Mouse (Mus musculus) embryonic facial prominence, embryonic 15.5 days (tissue): ENCODE results near the gene Glcci1. TPM values are rescaled to one million over a fixed set of nuclear protein-coding genes. Genes with fewer than 3 reads are reported as not detected.
"Not testable (repeated sequence)": the region's sequence is repeated elsewhere in the genome, so short reads cannot be mapped to it uniquely, and the experiment has no call there.

Source experiments
- ATAC-seq: fragments of 200-750 bp; cut with Nextera tagmentation; 2 replicates; pipeline ENCODE4 v1.8.0; 2017; ENCODE audit warnings: low read depth, moderate TSS enrichment; ENCODE audit not compliant: insufficient number of reproducible peaks, low FRiP score, low TSS enrichment
- H3K27ac ChIP-seq: fragments of 300-500 bp; sonication (generic); replicated peaks from 2 replicates; pipeline ENCODE4 v1.5.1; 2015; ENCODE audit warnings: mild to moderate bottlenecking, inconsistent platforms
- H3K27me3 ChIP-seq: fragments of 300-500 bp; sonication (generic); 2 replicates; pipeline ENCODE4 v1.6.1; 2015; ENCODE audit warnings: inconsistent platforms
- H3K36me3 ChIP-seq: fragments of 300-500 bp; sonication (generic); 2 replicates; pipeline ENCODE4 v1.6.1; 2015; ENCODE audit warnings: mild to moderate bottlenecking, inconsistent platforms
- H3K4me1 ChIP-seq: fragments of 300-500 bp; sonication (generic); 2 replicates; pipeline ENCODE4 v1.6.1; 2015; ENCODE audit warnings: inconsistent platforms
- H3K4me2 ChIP-seq: fragments of 300-500 bp; sonication (generic); replicated peaks from 2 replicates; pipeline ENCODE4 v1.6.1; 2015; ENCODE audit warnings: mild to moderate bottlenecking, inconsistent platforms
- H3K4me3 ChIP-seq: fragments of 300-500 bp; sonication (generic); replicated peaks from 2 replicates; pipeline ENCODE4 v1.5.1; 2015; ENCODE audit warnings: mild to moderate bottlenecking, inconsistent platforms
- H3K9ac ChIP-seq: fragments of 300-500 bp; sonication (generic); 2 replicates; pipeline ENCODE4 v1.6.1; 2015; ENCODE audit warnings: inconsistent platforms
- H3K9me3 ChIP-seq: fragments of 300-500 bp; sonication (generic); replicated peaks from 2 replicates; pipeline ENCODE4 v1.6.1; 2016; ENCODE audit warnings: inconsistent platforms
- WGBS: fragments of 180-500 bp; shearing (Covaris S2); methylation state at CpG from one replicate; pipeline ENCODE4 v1.1.7; 2015; 5-methylcytosine and 5-hydroxymethylcytosine counted together
- polyA plus RNA-seq: library from polyadenylated mRNA; unstranded; fragments of >200 nt; fragmentation: Nextera tagmentation; extraction: Ambion mirVana; gene quantifications from 2 replicates; pipeline ENCODE4 v1.2.1, GENCODE M21; 2015

Gene Glcci1
- polyA plus RNA-seq, 1 experiment from 2014 or later = 7.8 TPM

DNA sequence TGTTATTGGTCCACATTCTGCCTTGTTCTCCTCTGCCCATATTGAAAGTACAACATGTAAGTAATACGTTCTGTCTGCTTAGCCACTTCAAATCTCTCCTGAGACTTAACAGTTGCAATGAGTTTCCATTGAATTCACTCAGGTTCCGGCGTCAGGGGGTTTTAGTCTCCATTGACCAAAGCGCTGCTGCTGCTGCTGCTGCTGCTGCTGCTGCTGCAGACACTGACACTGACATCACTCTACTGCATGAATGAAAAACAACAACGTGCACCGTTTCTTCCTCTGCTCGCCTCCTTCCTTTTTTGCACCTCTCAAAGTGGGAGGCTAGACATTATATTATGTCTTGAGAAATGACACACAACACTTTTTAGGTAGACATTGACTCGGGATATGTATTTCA is 3.0 kb downstream of the Glcci1 start:
- H3K27me3 ChIP-seq = no peaks in the 10 kb centered on the region
- 26% methylated on average over 8 of the region's 8 CpGs for WGBS
- H3K9ac ChIP-seq = no peak overlapping the region
- no peak for ATAC-seq
- peak overlapping the region; percentile 82 for H3K4me2 ChIP-seq
- no peaks in the 10 kb centered on the region for H3K36me3 ChIP-seq
- peaks cover 14% of the 10 kb centered on the region for H3K4me1 ChIP-seq
- no peak overlapping the region for H3K27ac ChIP-seq
- no peaks in the 10 kb centered on the region for H3K9me3 ChIP-seq
- peak overlapping the region; percentile 90; the same call in 1 of the 2 replicates for H3K4me3 ChIP-seq

GRCm38 (mm10) chr6:8519687-8520086 is 10.3 kb downstream of the Glcci1 start:
- no peak overlapping the region for H3K9ac ChIP-seq
- no peak overlapping the region for H3K4me2 ChIP-seq
- H3K27me3 ChIP-seq = no peaks in the 10 kb centered on the region
- no peak for ATAC-seq
- H3K9me3 ChIP-seq = no peaks in the 10 kb centered on the region
- no peaks in the 10 kb centered on the region for H3K4me1 ChIP-seq
- H3K36me3 ChIP-seq = no peaks in the 10 kb centered on the region
- no peak overlapping the region for H3K27ac ChIP-seq
- no peak overlapping the region for H3K4me3 ChIP-seq
- WGBS = 78% methylated on average over 3 of the region's 3 CpGs

DNA sequence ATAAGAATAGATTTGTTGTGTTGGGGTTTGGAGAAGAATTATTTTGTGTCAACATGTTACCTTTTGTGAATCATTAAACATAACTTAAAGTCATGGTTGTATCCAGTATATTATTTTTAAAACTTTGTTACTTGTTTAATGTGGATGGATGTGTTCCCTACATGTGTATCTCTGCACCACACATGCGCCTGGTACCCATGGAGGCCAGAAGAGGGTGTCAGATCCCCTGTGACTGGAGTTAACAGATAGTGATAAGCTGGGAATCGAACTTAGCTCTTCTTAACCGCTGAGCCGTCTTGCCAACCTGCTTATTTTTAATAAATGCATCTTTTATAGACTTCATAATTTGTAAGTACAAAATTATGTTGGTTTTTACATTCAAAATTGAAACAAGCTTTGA is 11.8 kb downstream of the Glcci1 start:
- WGBS = 96% methylated on average over 4 of the region's 4 CpGs

DNA sequence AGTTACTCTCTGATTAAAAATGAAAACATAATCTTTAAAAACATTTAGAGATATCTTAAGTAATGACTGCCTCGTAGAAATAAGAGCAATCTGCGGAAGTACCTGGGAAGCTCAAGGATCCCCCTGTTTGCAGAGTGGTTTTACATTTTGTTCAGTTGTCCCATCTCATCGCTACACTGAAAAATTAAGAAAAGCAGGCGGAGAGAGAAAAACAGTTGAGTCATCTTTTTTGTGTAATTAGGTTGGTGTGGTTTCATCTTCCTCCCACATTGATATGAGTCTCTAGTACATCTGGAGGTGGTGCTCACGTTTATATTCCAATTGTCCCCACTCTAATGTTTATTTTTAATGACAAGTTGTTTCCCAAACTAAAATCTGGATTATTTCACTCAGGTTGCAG is 15.3 kb downstream of the Glcci1 start:
- ATAC-seq = no peak
- Histone ChIP-seq H3K27me3 (no peaks in the 10 kb centered on the region), H3K4me1 (no peaks in the 10 kb centered on the region), H3K9me3 (no peaks in the 10 kb centered on the region), H3K27ac (no peak overlapping the region), H3K4me3 (no peak overlapping the region), H3K9ac (no peak overlapping the region), H3K4me2 (no peak overlapping the region), H3K36me3 (no peaks in the 10 kb centered on the region)
- 84% methylated on average over 5 of the region's 5 CpGs for WGBS

More for the DNA sequence above, 11.8 kb downstream of the Glcci1 start:
- Histone ChIP-seq H3K9me3 (no peaks in the 10 kb centered on the region), H3K4me1 (no peaks in the 10 kb centered on the region), H3K4me2 (no peak overlapping the region), H3K4me3 (no peak overlapping the region), H3K27me3 (no peaks in the 10 kb centered on the region), H3K9ac (no peak overlapping the region), H3K36me3 (no peaks in the 10 kb centered on the region), H3K27ac (no peak overlapping the region)
- ATAC-seq = no peak

DNA sequence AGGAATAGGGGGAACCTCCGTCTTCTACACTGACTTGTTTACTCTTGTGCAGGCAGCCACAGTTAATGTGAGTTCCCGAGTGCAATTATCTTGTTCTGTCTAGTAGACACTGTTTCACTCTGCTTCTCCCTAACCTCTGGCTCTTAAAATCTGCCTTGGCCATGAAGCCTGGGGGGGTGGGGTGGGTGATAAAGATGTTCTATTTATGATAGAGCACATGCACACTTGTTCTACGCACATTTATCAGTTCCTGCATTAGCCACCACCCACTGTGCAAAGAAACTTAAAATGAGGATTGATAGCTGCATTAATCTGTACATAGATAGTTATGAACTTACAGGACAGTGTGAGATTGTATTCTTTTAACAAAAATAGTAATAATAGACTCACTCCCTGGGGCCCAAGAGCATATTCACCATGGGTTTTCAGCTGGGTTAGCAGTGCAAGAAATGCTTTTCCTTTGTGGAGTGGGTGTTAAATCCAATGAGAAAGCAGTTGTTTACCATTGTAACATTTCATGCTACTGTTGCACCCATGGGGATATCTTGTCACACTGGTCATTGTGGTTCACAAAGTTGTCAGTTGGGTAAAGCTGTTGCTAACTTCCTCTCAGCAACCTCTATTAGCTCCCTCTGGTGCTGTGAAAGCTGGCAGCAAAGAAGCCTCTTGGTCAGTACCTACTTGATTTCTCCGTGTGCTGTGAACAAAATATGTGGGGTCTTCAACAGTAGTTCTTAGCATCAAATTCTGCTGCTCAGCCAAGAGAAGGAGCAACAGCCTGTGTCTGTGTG is 21.9 kb downstream of the Glcci1 start:
- WGBS = 70% methylated on average over 4 of the region's 4 CpGs
- ATAC-seq = no peak

DNA sequence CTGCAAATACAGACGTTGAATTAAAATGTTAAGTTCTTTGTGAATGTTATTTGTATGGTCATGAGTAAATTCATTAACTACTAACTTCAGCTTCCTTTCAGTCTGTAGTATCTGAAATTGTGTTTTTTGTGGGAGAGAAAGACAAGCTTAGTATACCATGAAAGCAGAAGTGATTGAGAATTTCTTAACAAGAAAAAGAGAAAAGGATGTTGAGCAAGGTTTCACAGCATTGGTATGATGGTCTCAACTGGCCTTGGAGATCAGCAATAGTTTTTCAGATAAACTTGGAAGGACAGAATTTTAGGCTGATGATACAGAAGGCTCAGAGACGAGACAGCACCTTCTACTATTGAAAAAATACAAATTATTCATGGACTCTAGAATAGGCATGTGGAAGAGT is 27.5 kb downstream of the Glcci1 start:
- H3K9ac ChIP-seq = no peak overlapping the region
- H3K36me3 ChIP-seq = no peaks in the 10 kb centered on the region
- H3K4me2 ChIP-seq = no peak overlapping the region
- no peaks in the 10 kb centered on the region for H3K9me3 ChIP-seq
- H3K4me1 ChIP-seq = no peaks in the 10 kb centered on the region
- ATAC-seq = no peak
- no peak overlapping the region for H3K4me3 ChIP-seq
- 78% methylated on average over 2 of the region's 2 CpGs for WGBS
- no peaks in the 10 kb centered on the region for H3K27me3 ChIP-seq
- no peak overlapping the region for H3K27ac ChIP-seq

More for the DNA sequence above, 21.9 kb downstream of the Glcci1 start:
- Histone ChIP-seq H3K4me2 (no peak overlapping the region), H3K36me3 (no peaks in the 10 kb centered on the region), H3K27me3 (no peaks in the 10 kb centered on the region), H3K9ac (no peak overlapping the region), H3K4me1 (no peaks in the 10 kb centered on the region), H3K27ac (no peak overlapping the region), H3K4me3 (no peak overlapping the region), H3K9me3 (no peaks in the 10 kb centered on the region)

DNA sequence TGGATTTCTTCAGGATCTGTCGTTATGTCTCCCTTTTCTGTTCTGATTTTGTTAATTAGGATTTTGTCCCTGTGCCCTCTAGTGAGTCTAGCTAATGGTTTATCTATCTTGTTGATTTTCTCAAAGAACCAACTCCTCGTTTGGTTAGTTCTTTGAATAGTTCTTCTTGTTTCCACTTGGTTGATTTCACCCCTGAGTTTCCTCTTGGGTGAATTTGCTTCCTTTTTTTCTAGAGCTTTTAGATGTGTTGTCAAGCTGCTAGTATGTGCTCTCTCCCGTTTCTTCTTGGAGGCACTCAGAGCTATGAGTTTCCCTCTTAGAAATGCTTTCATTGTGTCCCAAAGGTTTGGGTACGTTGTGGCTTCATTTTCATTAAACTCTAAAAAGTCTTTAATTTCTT is 32.1 kb downstream of the Glcci1 start:
- not testable (repeated sequence) for H3K4me2 ChIP-seq, H3K27ac ChIP-seq, H3K27me3 ChIP-seq, H3K4me3 ChIP-seq, H3K9me3 ChIP-seq, H3K4me1 ChIP-seq, H3K9ac ChIP-seq, ATAC-seq, H3K36me3 ChIP-seq
- 87% methylated on average over 4 of the region's 4 CpGs for WGBS

DNA sequence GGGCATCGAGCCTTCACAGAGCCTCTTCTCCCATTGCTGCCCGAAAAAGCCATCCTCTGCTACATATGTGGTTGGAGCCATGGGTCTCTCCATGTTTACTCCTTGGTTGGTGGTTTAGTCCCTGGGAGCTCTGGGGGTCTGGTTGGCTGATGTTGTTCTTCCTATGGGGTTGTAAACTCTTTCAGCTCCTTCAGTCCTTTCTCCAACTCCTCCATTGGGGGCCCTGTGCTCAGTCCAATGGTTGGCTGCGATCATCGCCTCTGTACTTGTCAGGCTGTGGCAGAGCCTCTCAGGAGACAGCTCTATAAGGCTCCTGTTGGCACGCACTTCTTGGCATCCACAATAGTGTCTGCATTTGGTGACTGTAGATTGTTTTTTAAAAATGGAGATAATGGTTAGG is 35.4 kb downstream of the Glcci1 start:
- WGBS = 95% methylated on average over 5 of the region's 5 CpGs
- Histone ChIP-seq H3K4me2 (no peak overlapping the region), H3K9ac (no peak overlapping the region), H3K27me3 (no peaks in the 10 kb centered on the region), H3K36me3 (peaks cover 3% of the 10 kb centered on the region; the same call in 1 of the 2 replicates), H3K4me3 (no peak overlapping the region), H3K27ac (no peak overlapping the region), H3K9me3 (no peaks in the 10 kb centered on the region), H3K4me1 (no peaks in the 10 kb centered on the region)
- ATAC-seq = no peak

GRCm38 (mm10) chr6:8545780-8546179 is 36.4 kb downstream of the Glcci1 start:
- no peaks in the 10 kb centered on the region for H3K4me1 ChIP-seq
- no peak overlapping the region for H3K9ac ChIP-seq
- H3K4me2 ChIP-seq = no peak overlapping the region
- H3K27ac ChIP-seq = no peak overlapping the region
- no peak overlapping the region for H3K4me3 ChIP-seq
- no peaks in the 10 kb centered on the region for H3K27me3 ChIP-seq
- no peaks in the 10 kb centered on the region for H3K9me3 ChIP-seq
- peaks cover 3% of the 10 kb centered on the region; the same call in 1 of the 2 replicates for H3K36me3 ChIP-seq
- WGBS = 92% methylated on average over 7 of the region's 7 CpGs
- ATAC-seq = no peak

DNA sequence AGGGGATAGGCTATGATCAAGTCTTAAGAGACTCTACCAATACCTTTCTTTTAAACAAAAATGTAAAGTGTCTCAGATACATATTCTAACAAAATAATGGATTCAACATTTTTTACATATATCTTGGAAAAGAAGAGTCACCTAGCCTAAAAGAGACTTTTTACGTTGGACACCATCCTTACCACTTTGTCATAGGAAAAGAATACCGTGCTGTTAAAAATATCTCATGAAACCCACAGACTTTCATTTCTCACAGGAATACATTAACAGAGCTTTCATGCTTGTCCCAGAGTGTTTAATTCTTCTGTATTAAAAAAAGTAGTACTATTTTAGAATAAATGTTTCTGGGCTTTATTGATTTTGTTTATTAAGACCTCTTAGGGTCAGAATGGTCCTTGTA is 41.8 kb downstream of the Glcci1 start:
- Histone ChIP-seq H3K4me1 (no peaks in the 10 kb centered on the region), H3K27me3 (no peaks in the 10 kb centered on the region), H3K4me3 (no peak overlapping the region), H3K27ac (no peak overlapping the region), H3K9me3 (no peaks in the 10 kb centered on the region), H3K9ac (no peak overlapping the region), H3K36me3 (no peaks in the 10 kb centered on the region), H3K4me2 (no peak overlapping the region)
- no peak for ATAC-seq
- WGBS = 85% methylated on average over 2 of the region's 2 CpGs

GRCm38 (mm10) chr6:8556849-8557571 is 47.6 kb downstream of the Glcci1 start:
- 85% methylated on average over 5 of the region's 5 CpGs for WGBS
- no peak overlapping the region for H3K4me2 ChIP-seq
- H3K27me3 ChIP-seq = no peaks in the 10 kb centered on the region
- H3K9ac ChIP-seq = no peak overlapping the region
- H3K36me3 ChIP-seq = no peaks in the 10 kb centered on the region
- no peaks in the 10 kb centered on the region for H3K9me3 ChIP-seq
- H3K27ac ChIP-seq = no peak overlapping the region
- H3K4me3 ChIP-seq = no peak overlapping the region
- no peaks in the 10 kb centered on the region for H3K4me1 ChIP-seq
- ATAC-seq = no peak
